Mouse (Mus musculus): Measurements from ENCODE around the gene 1700042G07Rik. TPM values are rescaled to one million over a fixed set of nuclear protein-coding genes. Genes with fewer than 3 reads are reported as not detected.
"Not testable (repeated sequence)": the region's sequence is repeated elsewhere in the genome, so short reads cannot be mapped to it uniquely, and the experiment has no call there.

Gene 1700042G07Rik
- polyA plus RNA-seq, 1 experiment from 2014 or later, result not detected

GRCm38 (mm10) chr4:116215895-116216605, 42.9 kb downstream of the 1700042G07Rik start:
- no peak for ATAC-seq
- Histone ChIP-seq H3K4me3 (ENCODE audit: low read depth, low read length) (no peak overlapping the region), H3K36me3 (ENCODE audit: control insufficient read depth, insufficient read depth, low read length) (no peaks in the 10 kb centered on the region), H3K9ac (ENCODE audit: low read depth, low read length) (no peak overlapping the region), H3K4me1 (ENCODE audit: control insufficient read depth, insufficient read depth, low read length) (peaks cover 6% of the 10 kb centered on the region), H3K9me3 (replicated peaks; ENCODE audit: control insufficient read depth, low read length, poor library complexity, severe bottlenecking) (no peaks in the 10 kb centered on the region), H3K27ac (ENCODE audit: low read length) (no peak overlapping the region), H3K4me2 (ENCODE audit: low read length) (no peak overlapping the region), H3K27me3 (ENCODE audit: control insufficient read depth, insufficient read depth, low read depth, low read length) (no peaks in the 10 kb centered on the region)
- WGBS, result 88% methylated on average over 2 of the region's 2 CpGs

GRCm38 (mm10) chr4:116217046-116217445, 43.9 kb downstream of the 1700042G07Rik start:
- no peak for ATAC-seq
- no peaks in the 10 kb centered on the region for H3K36me3 ChIP-seq (ENCODE audit: control insufficient read depth, insufficient read depth, low read length)
- no peak overlapping the region for H3K27ac ChIP-seq (ENCODE audit: low read length)
- no peak overlapping the region for H3K4me3 ChIP-seq (ENCODE audit: low read depth, low read length)
- peaks cover 6% of the 10 kb centered on the region for H3K4me1 ChIP-seq (ENCODE audit: control insufficient read depth, insufficient read depth, low read length)
- H3K9me3 ChIP-seq (replicated peaks; ENCODE audit: control insufficient read depth, low read length, poor library complexity, severe bottlenecking), result no peaks in the 10 kb centered on the region
- H3K9ac ChIP-seq (ENCODE audit: low read depth, low read length), result no peak overlapping the region
- H3K4me2 ChIP-seq (ENCODE audit: low read length), result no peak overlapping the region
- H3K27me3 ChIP-seq (ENCODE audit: control insufficient read depth, insufficient read depth, low read depth, low read length), result no peaks in the 10 kb centered on the region
- 70% methylated on average over 2 of the region's 2 CpGs for WGBS

- H3K4me1 ChIP-seq (ENCODE audit: control insufficient read depth, insufficient read depth, low read length); H3K9ac ChIP-seq (ENCODE audit: low read depth, low read length); H3K36me3 ChIP-seq (ENCODE audit: control insufficient read depth, insufficient read depth, low read length); H3K27ac ChIP-seq (ENCODE audit: low read length); H3K27me3 ChIP-seq (ENCODE audit: control insufficient read depth, insufficient read depth, low read depth, low read length); H3K4me3 ChIP-seq (ENCODE audit: low read depth, low read length); H3K4me2 ChIP-seq (ENCODE audit: low read length); ATAC-seq; H3K9me3 ChIP-seq (replicated peaks; ENCODE audit: control insufficient read depth, low read length, poor library complexity, severe bottlenecking): not testable (repeated sequence)
- 100% methylated on average over 1 of the region's 1 CpGs for WGBS
Observed at GRCm38 (mm10) chr4:116217661-116218060, 44.5 kb downstream of the 1700042G07Rik start.

- Histone ChIP-seq H3K9me3 (replicated peaks; ENCODE audit: control insufficient read depth, low read length, poor library complexity, severe bottlenecking) (no peaks in the 10 kb centered on the region), H3K4me3 (ENCODE audit: low read depth, low read length) (no peak overlapping the region), H3K4me1 (ENCODE audit: control insufficient read depth, insufficient read depth, low read length) (peaks cover 6% of the 10 kb centered on the region), H3K4me2 (ENCODE audit: low read length) (no peak overlapping the region), H3K27ac (ENCODE audit: low read length) (no peak overlapping the region), H3K27me3 (ENCODE audit: control insufficient read depth, insufficient read depth, low read depth, low read length) (no peaks in the 10 kb centered on the region), H3K36me3 (ENCODE audit: control insufficient read depth, insufficient read depth, low read length) (no peaks in the 10 kb centered on the region), H3K9ac (ENCODE audit: low read depth, low read length) (no peak overlapping the region)
- WGBS, result 79% methylated on average over 1 of the region's 1 CpGs
- no peak for ATAC-seq
Observed at GRCm38 (mm10) chr4:116219056-116219455, 45.9 kb downstream of the 1700042G07Rik start.

GRCm38 (mm10) chr4:116220071-116220650, 47.0 kb downstream of the 1700042G07Rik start:
- ATAC-seq, result no peak
- no peaks in the 10 kb centered on the region for H3K27me3 ChIP-seq (ENCODE audit: control insufficient read depth, insufficient read depth, low read depth, low read length)
- WGBS, result 2% methylated on average over 6 of the region's 6 CpGs
- peak overlapping the region; percentile 52 for H3K4me3 ChIP-seq (ENCODE audit: low read depth, low read length)
- peak overlapping the region; percentile 100 for H3K27ac ChIP-seq (ENCODE audit: low read length)
- peaks cover 7% of the 10 kb centered on the region for H3K4me1 ChIP-seq (ENCODE audit: control insufficient read depth, insufficient read depth, low read length)
- peak overlapping the region; percentile 87 for H3K9ac ChIP-seq (ENCODE audit: low read depth, low read length)
- H3K9me3 ChIP-seq (replicated peaks; ENCODE audit: control insufficient read depth, low read length, poor library complexity, severe bottlenecking), result no peaks in the 10 kb centered on the region
- peak overlapping the region; percentile 50 for H3K4me2 ChIP-seq (ENCODE audit: low read length)
- no peaks in the 10 kb centered on the region for H3K36me3 ChIP-seq (ENCODE audit: control insufficient read depth, insufficient read depth, low read length)

GRCm38 (mm10) chr4:116220780-116221139, 47.6 kb downstream of the 1700042G07Rik start:
- Histone ChIP-seq H3K4me2 (ENCODE audit: low read length) (peak overlapping the region; percentile 50), H3K36me3 (ENCODE audit: control insufficient read depth, insufficient read depth, low read length) (no peaks in the 10 kb centered on the region)
- no peak for ATAC-seq

GRCm38 (mm10) chr4:116221140-116221851, 48.1 kb downstream of the 1700042G07Rik start, which contains the start of gene Pik3r3:
TSS of gene Pik3r3 (plus strand) at chr4:116221618.
- Histone ChIP-seq H3K4me1 (ENCODE audit: control insufficient read depth, insufficient read depth, low read length) (peaks cover 9% of the 10 kb centered on the region), H3K4me2 (ENCODE audit: low read length) (peak within 1 kb of the TSS; percentile 55), H3K4me3 (ENCODE audit: low read depth, low read length) (peak within 1 kb of the TSS; percentile 52), H3K9me3 (replicated peaks; ENCODE audit: control insufficient read depth, low read length, poor library complexity, severe bottlenecking) (no peaks in the 10 kb centered on the region), H3K9ac (ENCODE audit: low read depth, low read length) (peak within 1 kb of the TSS; percentile 87), H3K27me3 (ENCODE audit: control insufficient read depth, insufficient read depth, low read depth, low read length) (no peaks in the 10 kb centered on the region), H3K27ac (ENCODE audit: low read length) (peak within 1 kb of the TSS; percentile 100), H3K36me3 (ENCODE audit: control insufficient read depth, insufficient read depth, low read length) (no peaks in the 10 kb centered on the region)
- WGBS, result under 1% methylated on average over 49 of the region's 53 CpGs
- peak; percentile 99 for ATAC-seq

More at GRCm38 (mm10) chr4:116220780-116221139, 47.6 kb downstream of the 1700042G07Rik start:
- H3K4me3 ChIP-seq (ENCODE audit: low read depth, low read length), result peak overlapping the region; percentile 52
- no peaks in the 10 kb centered on the region for H3K27me3 ChIP-seq (ENCODE audit: control insufficient read depth, insufficient read depth, low read depth, low read length)
- no peaks in the 10 kb centered on the region for H3K9me3 ChIP-seq (replicated peaks; ENCODE audit: control insufficient read depth, low read length, poor library complexity, severe bottlenecking)
- H3K4me1 ChIP-seq (ENCODE audit: control insufficient read depth, insufficient read depth, low read length), result peaks cover 9% of the 10 kb centered on the region
- peak overlapping the region; percentile 100 for H3K27ac ChIP-seq (ENCODE audit: low read length)
- under 1% methylated on average over 25 of the region's 26 CpGs for WGBS
- peak overlapping the region; percentile 87 for H3K9ac ChIP-seq (ENCODE audit: low read depth, low read length)

GRCm38 (mm10) chr4:116221996-116222842, 49.0 kb downstream of the 1700042G07Rik start:
- Histone ChIP-seq H3K9ac (ENCODE audit: low read depth, low read length) (peak overlapping the region; percentile 76), H3K4me2 (ENCODE audit: low read length) (peak overlapping the region; percentile 47), H3K4me3 (ENCODE audit: low read depth, low read length) (peak overlapping the region; percentile 52), H3K36me3 (ENCODE audit: control insufficient read depth, insufficient read depth, low read length) (no peaks in the 10 kb centered on the region), H3K27me3 (ENCODE audit: control insufficient read depth, insufficient read depth, low read depth, low read length) (no peaks in the 10 kb centered on the region), H3K9me3 (replicated peaks; ENCODE audit: control insufficient read depth, low read length, poor library complexity, severe bottlenecking) (no peaks in the 10 kb centered on the region), H3K4me1 (ENCODE audit: control insufficient read depth, insufficient read depth, low read length) (peaks cover 15% of the 10 kb centered on the region), H3K27ac (ENCODE audit: low read length) (peak overlapping the region; percentile 100)
- no peak for ATAC-seq
- WGBS, result under 1% methylated on average over 23 of the region's 23 CpGs
